8 mouse cellular contexts compared by ENCODE assay signal in the genomic region with DNA sequence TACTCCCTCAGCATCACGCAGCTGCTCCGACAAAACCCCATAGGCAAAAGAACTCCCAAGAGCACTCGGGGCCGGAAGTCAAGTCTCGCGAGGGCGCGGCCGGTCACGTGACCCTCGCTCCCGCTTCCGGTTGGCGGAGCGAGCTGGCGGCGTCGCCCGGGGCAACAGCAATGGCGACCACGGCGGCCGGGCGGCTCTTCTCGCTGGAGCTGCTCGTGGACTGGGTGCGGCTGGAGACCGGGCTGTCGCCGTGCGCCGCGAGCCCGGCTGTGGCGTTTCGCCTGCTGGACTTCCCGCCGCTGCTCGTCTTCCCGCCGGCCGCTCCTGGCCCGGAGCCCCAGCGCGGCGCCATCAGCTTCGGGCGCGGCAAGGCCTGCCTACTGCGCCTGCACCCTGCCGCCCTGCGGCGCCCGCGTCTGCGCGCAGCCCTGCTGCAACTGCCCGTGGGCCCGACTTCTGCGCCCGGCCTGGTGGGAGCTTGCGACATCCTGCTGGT. TPM values are rescaled to one million over a fixed set of nuclear protein-coding genes. Genes with fewer than 3 reads are reported as not detected.
DNase-seq lines count a peak whose midpoint lies in the region.

A gene (plus strand): TSS at position 119 of the 496 bp plus-strand sequence.

- DNase-seq in ZHBTc4 (ENCODE audit: low read depth, low spot score), result peak; percentile 98
- DNase-seq in cerebellum, postnatal 4 days (ENCODE audit: low spot score in 2 of 2), result peak; percentile 80 to 94
- DNase-seq in gastrocnemius, postnatal 10 days, result peak; percentile 93
- DNase-seq in hindlimb bud, embryonic 11.5 days (ENCODE audit: extremely low spot score, low read depth, low spot score), result peak; percentile 24
- peak; percentile 88 to 89 for DNase-seq in left cerebral cortex, adult 18-20 months (ENCODE audit: low spot score in 2 of 2)
- DNase-seq in lung, postnatal 36 days, result peak; percentile 87
- DNase-seq in retina, postnatal 1 day, result peak; percentile 91
- peak; percentile 83 to 85 for DNase-seq in thymus, postnatal 36 days

RNA-seq across cellular contexts. Expression of the gene that starts here (rescaled TPM):
- total RNA-seq in gastrocnemius, postnatal 10 days (2021), result 1 to 10 TPM; 3.6 to 4.1 TPM
- 1 to 10 TPM; 4.5 to 4.8 TPM for total RNA-seq in left cerebral cortex, adult 18-20 months (2021)

Comparison
In these comparisons a context has a peak if more than half of its experiments do, and no peak if none do; other contexts are left out.
1. Peak in every context shown above with its lines: DNase-seq.
2. DNase-seq: peak in every context shown above with its lines; median percentile 98 in ZHBTc4; 93 in gastrocnemius, postnatal 10 days; 91 in retina, postnatal 1 day; 88 in left cerebral cortex, adult 18-20 months; 87 in cerebellum, postnatal 4 days; 87 in lung, postnatal 36 days; 84 in thymus, postnatal 36 days; 24 in hindlimb bud, embryonic 11.5 days.